Mouse (Mus musculus) spleen, adult 12 weeks (tissue): ENCODE data around the gene Spata2l.
"Not testable (repeated sequence)": the region's sequence is repeated elsewhere in the genome, so short reads cannot be mapped to it uniquely, and the experiment has no call there.

Experiments used
- DNase-seq: peaks from one replicate; pipeline ENCODE4 v3.0.0; 2022; ENCODE audit warnings: low spot score

The Spata2l gene

DNA sequence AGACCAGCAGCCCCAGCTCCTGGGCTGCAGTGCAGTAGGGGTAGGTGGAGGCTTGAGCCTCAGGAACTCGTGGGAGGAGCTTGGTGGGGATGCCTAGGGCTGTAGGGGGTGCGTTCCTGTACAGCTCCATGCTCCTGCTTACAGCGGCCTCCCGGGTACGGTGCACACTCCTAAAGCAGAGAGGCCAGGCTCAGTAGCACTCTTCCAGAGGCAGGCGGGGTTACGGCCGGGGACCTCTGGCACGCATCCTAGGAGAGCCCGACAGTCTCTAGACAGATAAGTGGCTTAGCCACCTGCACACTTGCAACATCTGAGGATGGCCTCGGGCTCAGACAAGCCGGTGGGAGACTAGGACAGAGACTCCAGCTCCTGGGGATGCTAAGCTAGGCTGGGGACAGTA is 9.5 kb upstream of the Spata2l start:
- no peak for DNase-seq

DNA sequence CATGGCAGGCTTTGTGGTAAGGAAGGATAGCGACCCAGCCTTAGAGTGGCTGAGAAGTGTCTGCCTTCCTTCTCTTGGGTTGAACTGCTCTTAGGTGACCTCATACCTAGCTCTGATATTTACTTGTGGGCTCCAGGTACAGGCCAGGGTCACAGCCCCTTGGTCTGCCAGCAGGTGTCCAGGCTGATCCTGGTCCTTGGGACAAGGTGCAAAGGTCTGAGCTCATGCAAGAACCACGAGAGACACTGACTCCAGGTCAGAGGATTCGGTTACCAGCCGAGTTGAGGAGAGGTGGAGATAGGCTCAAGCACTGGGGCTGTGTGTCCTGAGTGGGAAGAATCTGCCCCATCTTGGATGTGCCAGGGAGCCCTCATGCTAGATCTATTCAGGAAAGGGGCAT is 8.3 kb upstream of the Spata2l start:
- DNase-seq: no peak

DNA sequence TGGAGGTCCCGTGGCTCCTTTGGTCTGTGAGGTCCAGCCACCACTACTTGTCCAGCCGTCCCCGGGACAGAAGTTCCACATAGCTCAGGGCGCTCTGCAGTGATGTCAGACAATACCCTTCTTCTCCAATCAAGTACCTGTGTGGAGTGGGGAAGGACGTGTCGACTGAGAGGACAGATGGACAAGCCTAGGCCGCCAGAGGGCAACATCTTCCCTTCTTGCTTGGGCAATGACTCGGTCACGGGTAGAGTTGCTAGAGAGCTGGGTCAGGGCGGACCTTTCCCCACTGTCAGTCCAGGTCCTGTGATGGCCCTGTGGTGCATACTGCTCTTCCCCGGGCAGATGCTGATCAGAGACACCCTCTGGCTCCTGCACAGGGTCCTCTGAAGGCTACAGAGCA is 7.0 kb upstream of the Spata2l start:
- no peak for DNase-seq

GRCm38 (mm10) chr8:123242107-123242923 is 6.3 kb upstream of the Spata2l start:
- DNase-seq: no peak

DNA sequence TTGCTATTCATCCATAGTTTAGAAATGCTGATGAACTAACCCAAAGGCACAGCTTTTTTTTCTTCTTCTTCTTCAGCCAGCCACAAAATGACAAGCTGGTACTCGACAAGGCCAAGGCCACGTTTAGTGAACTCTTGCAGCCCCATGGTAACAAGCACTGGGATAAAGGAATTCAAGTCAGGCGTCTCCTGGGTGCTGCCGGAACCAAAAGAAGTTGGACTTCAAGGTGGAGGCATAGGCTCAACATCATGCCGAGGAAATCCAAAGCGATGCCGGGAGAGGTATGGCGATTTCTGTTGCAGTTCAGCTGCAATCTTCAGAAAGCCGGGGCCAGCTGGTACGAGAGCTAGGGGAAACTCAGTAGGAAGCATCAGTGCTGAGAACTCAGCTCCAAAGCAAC is 3.4 kb upstream of the Spata2l start:
- no peak for DNase-seq

GRCm38 (mm10) chr8:123234918-123235519 is 1.0 kb downstream of the Spata2l start:
- DNase-seq: no peak

GRCm38 (mm10) chr8:123233760-123234159 is 2.3 kb downstream of the Spata2l start:
- DNase-seq: no peak

- no peak for DNase-seq
Measured at GRCm38 (mm10) chr8:123233300-123233699, 2.7 kb downstream of the Spata2l start.

- no peak for DNase-seq
Measured at GRCm38 (mm10) chr8:123232553-123232952, 3.5 kb downstream of the Spata2l start.

- DNase-seq: no peak
Measured at GRCm38 (mm10) chr8:123231742-123232141, 4.3 kb downstream of the Spata2l start.

DNA sequence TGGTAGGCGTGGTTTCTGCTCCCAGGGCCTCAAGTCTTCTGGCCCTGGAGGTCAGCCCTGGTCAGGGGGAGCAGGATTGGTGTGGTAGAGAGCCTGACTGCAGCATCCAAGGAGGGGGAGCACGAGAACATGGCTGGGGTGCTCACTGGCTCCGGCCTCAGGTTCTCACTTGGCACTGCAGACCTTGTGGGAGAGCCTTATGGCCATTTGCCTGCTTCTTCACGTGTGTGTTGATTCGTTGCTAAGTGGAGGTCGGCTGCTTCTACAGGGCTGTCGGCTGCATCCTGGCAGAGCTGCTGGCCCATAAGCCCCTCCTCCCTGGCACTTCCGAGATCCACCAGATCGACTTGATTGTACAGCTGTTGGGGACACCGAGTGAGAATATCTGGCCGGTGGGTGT is 5.7 kb downstream of the Spata2l start:
- DNase-seq: not testable (repeated sequence)

GRCm38 (mm10) chr8:123228416-123228815 is 7.6 kb downstream of the Spata2l start:
- DNase-seq: no peak

GRCm38 (mm10) chr8:123224278-123225266 is 11.5 kb downstream of the Spata2l start, which contains the start of gene Cdk10:
Cdk10 (plus strand) TSS chr8:123224842.
- DNase-seq: peak; percentile 89

GRCm38 (mm10) chr8:123220917-123221316 is 15.1 kb downstream of the Spata2l start:
- DNase-seq: no peak

GRCm38 (mm10) chr8:123215430-123215829 is 20.6 kb downstream of the Spata2l start:
- no peak for DNase-seq

GRCm38 (mm10) chr8:123213118-123213772 is 22.8 kb downstream of the Spata2l start:
- DNase-seq: no peak

GRCm38 (mm10) chr8:123212321-123213117 is 23.5 kb downstream of the Spata2l start, which contains the start of the genes Chmp1a and Spata33:
Chmp1a (minus strand) TSS chr8:123212763.
Spata33 (plus strand) TSS chr8:123212832.
- peak; percentile 81 for DNase-seq

DNA sequence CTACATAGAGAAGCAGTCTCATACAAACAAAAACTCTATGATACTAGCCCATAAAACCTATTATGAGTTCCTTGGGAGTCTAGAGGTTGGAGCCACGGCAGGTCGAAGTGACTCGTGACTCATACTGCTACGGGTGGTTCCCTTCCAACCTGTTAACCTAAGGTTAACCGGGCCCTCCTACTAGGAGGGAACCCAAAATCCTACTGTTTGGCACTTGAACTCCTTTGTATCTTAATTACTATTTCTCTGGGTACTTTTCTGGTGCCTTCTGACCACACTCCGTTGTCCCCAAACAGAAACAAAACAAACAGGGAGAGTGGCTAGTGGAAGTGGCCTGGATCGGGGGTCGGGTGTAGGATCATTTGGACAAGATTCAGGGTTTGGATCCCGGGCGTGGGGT is 24.2 kb downstream of the Spata2l start:
- no peak for DNase-seq

- DNase-seq: no peak
Measured at GRCm38 (mm10) chr8:123203571-123203970, 32.5 kb downstream of the Spata2l start.

DNA sequence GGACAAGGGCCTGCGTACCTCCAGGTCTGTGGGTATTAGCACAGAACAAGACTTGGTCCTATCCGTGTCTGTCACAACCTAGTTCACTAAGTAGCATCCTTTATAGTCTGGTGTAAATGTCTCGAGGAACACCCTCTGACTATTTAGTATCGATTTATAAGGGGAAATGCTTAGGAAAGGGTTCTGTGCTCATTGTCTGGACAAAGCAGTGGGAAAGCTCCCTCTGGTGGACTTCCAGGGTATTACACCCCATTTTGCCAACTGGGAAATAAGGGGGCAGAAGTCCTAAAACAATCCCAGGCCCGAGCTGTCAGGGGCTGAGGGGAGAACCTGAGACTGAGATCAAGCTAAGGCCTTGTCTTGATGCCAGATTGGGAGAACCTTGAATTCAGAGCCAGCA is 33.7 kb downstream of the Spata2l start:
- DNase-seq: peak; percentile 59

DNA sequence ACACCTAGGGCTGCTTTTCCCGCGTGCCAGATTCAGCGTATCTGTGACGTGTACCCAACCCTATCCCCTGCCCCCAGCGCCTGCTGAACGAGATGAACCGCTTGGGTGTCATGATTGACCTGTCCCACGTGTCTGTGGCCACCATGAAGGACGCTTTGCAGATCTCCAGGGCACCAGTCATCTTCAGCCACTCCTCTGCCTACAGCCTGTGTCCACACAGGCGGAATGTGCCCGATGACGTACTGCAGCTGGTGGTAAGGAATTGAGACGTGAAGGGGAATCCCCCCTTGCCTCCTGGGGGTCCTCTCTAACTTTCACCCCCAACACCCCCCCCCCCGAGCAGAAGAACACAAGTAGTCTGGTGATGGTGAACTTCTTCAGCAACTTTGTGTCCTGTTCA is 36.2 kb downstream of the Spata2l start:
- DNase-seq: no peak
